Mouse (Mus musculus) neural tube, embryonic 13.5 days (tissue): Measurements from ENCODE around the gene Mgat4a. TPM values are rescaled to one million over a fixed set of nuclear protein-coding genes. Genes with fewer than 3 reads are reported as not detected.

ENCODE experiments used
- ATAC-seq: fragments of 200-750 bp; cut with Nextera tagmentation; 2 replicates; pipeline ENCODE4 v1.8.0; 2017; ENCODE audit warnings: low read depth, mild to moderate bottlenecking, moderate TSS enrichment, moderate library complexity
- H3K27ac ChIP-seq: fragments of 300-500 bp; sonication (generic); replicated peaks from 2 replicates; pipeline ENCODE4 v1.5.1; 2015; ENCODE audit warnings: moderate library complexity, mild to moderate bottlenecking, inconsistent platforms
- H3K27me3 ChIP-seq: fragments of 300-500 bp; sonication (generic); 2 replicates; pipeline ENCODE4 v1.6.1; 2015; ENCODE audit warnings: mild to moderate bottlenecking, inconsistent platforms
- H3K36me3 ChIP-seq: fragments of 300-500 bp; sonication (generic); 2 replicates; pipeline ENCODE4 v1.6.1; 2015; ENCODE audit warnings: mild to moderate bottlenecking, inconsistent platforms
- H3K4me1 ChIP-seq: fragments of 300-500 bp; sonication (generic); replicated peaks from 2 replicates; pipeline ENCODE4 v1.6.1; 2015; ENCODE audit warnings: inconsistent platforms
- H3K4me2 ChIP-seq: fragments of 300-500 bp; sonication (generic); 2 replicates; pipeline ENCODE4 v1.6.1; 2015; ENCODE audit warnings: inconsistent platforms, mild to moderate bottlenecking, moderate library complexity
- H3K4me3 ChIP-seq: fragments of 300-500 bp; sonication (generic); 2 replicates; pipeline ENCODE4 v1.5.1; 2015; ENCODE audit warnings: mild to moderate bottlenecking, inconsistent platforms
- H3K9ac ChIP-seq: fragments of 300-500 bp; sonication (generic); 2 replicates; pipeline ENCODE4 v1.6.1; 2015; ENCODE audit warnings: moderate library complexity, mild to moderate bottlenecking, inconsistent platforms
- H3K9me3 ChIP-seq: fragments of 300-500 bp; sonication (generic); 2 replicates; pipeline ENCODE4 v1.6.1; 2016; ENCODE audit warnings: inconsistent platforms
- WGBS: fragments of 180-500 bp; shearing (Covaris S2); methylation state at CpG from one replicate; pipeline ENCODE4 v1.1.7; 2015; 5-methylcytosine and 5-hydroxymethylcytosine counted together
- polyA plus RNA-seq: library from polyadenylated mRNA; unstranded; fragments of >200 nt; fragmentation: Nextera tagmentation; extraction: Ambion mirVana; gene quantifications from 2 replicates; pipeline ENCODE4 v1.2.1, GENCODE M21; 2015

The Mgat4a gene
- polyA plus RNA-seq, 1 experiment from 2014 or later: 7.1 TPM

GRCm38 (mm10) chr1:37401687-37402086 is 139.1 kb downstream of the Mgat4a start:
- no peak overlapping the region for H3K4me3 ChIP-seq
- no peak for ATAC-seq
- H3K27me3 ChIP-seq: no peaks in the 10 kb centered on the region
- no peak overlapping the region for H3K4me2 ChIP-seq
- peaks cover 36% of the 10 kb centered on the region for H3K36me3 ChIP-seq
- no peak overlapping the region for H3K27ac ChIP-seq
- peaks cover 12% of the 10 kb centered on the region for H3K4me1 ChIP-seq
- H3K9ac ChIP-seq: no peak overlapping the region
- H3K9me3 ChIP-seq: no peaks in the 10 kb centered on the region
- 60% methylated on average over 4 of the region's 4 CpGs for WGBS

- no peak overlapping the region for H3K9ac ChIP-seq
- no peak for ATAC-seq
- H3K4me1 ChIP-seq: peaks cover 12% of the 10 kb centered on the region
- no peak overlapping the region for H3K27ac ChIP-seq
- H3K4me3 ChIP-seq: no peak overlapping the region
- H3K27me3 ChIP-seq: no peaks in the 10 kb centered on the region
- no peaks in the 10 kb centered on the region for H3K9me3 ChIP-seq
- H3K36me3 ChIP-seq: peaks cover 56% of the 10 kb centered on the region
- 60% methylated on average over 8 of the region's 8 CpGs for WGBS
- H3K4me2 ChIP-seq: no peak overlapping the region
These were observed 141.1 kb downstream of the Mgat4a start for GRCm38 (mm10) chr1:37399734-37400133.

GRCm38 (mm10) chr1:37398961-37399360 is 141.9 kb downstream of the Mgat4a start:
- no peak for ATAC-seq
- Histone ChIP-seq H3K36me3 (peaks cover 64% of the 10 kb centered on the region), H3K27ac (no peak overlapping the region), H3K4me1 (peaks cover 12% of the 10 kb centered on the region), H3K4me2 (no peak overlapping the region), H3K9me3 (no peaks in the 10 kb centered on the region), H3K27me3 (no peaks in the 10 kb centered on the region), H3K4me3 (no peak overlapping the region), H3K9ac (no peak overlapping the region)
- WGBS: 36% methylated on average over 3 of the region's 3 CpGs

GRCm38 (mm10) chr1:37396481-37396880 is 144.3 kb downstream of the Mgat4a start:
- Histone ChIP-seq H3K4me2 (no peak overlapping the region), H3K27ac (no peak overlapping the region), H3K9ac (no peak overlapping the region), H3K9me3 (no peaks in the 10 kb centered on the region), H3K36me3 (peaks cover 75% of the 10 kb centered on the region), H3K4me3 (no peak overlapping the region), H3K4me1 (peaks cover 12% of the 10 kb centered on the region), H3K27me3 (no peaks in the 10 kb centered on the region)
- WGBS: 65% methylated on average over 1 of the region's 1 CpGs
- no peak for ATAC-seq

GRCm38 (mm10) chr1:37393174-37393573 is 147.6 kb downstream of the Mgat4a start:
- no peak overlapping the region for H3K4me3 ChIP-seq
- ATAC-seq: no peak
- H3K9ac ChIP-seq: no peak overlapping the region
- H3K27me3 ChIP-seq: no peaks in the 10 kb centered on the region
- H3K36me3 ChIP-seq: peaks cover 91% of the 10 kb centered on the region
- WGBS: 68% methylated on average over 5 of the region's 5 CpGs
- no peaks in the 10 kb centered on the region for H3K9me3 ChIP-seq
- H3K27ac ChIP-seq: no peak overlapping the region
- no peak overlapping the region for H3K4me2 ChIP-seq
- H3K4me1 ChIP-seq: no peaks in the 10 kb centered on the region

Other genes with a start within 250 kb of the Mgat4a start
- gene Inpp4a, start 241.2 kb downstream of the Mgat4a start, polyA plus RNA-seq: 55.8 and 56.8 TPM in 2 replicates
- gene Coa5, start 110.9 kb downstream of the Mgat4a start, polyA plus RNA-seq: 54.0 and 59.4 TPM in 2 replicates
- 121 and 131 TPM in 2 replicates for gene Unc50, start 110.9 kb downstream of the Mgat4a start, polyA plus RNA-seq
- 1.2 and 1.5 TPM in 2 replicates for gene 2010300C02Rik, start 179.1 kb upstream of the Mgat4a start, polyA plus RNA-seq